Mouse (Mus musculus) megakaryocyte, embryonic 14.5 days (primary cell): ENCODE data around the gene Adamts15. TPM values are rescaled to one million over a fixed set of nuclear protein-coding genes. Genes with fewer than 3 reads are reported as not detected.

ENCODE experiments used
- H3K27me3 ChIP-seq: replicated peaks from 2 replicates; pipeline ENCODE3; 2012; ENCODE audit warnings: inconsistent platforms
- H3K36me3 ChIP-seq: replicated peaks from 2 replicates; pipeline ENCODE3; 2012; ENCODE audit warnings: low read length, inconsistent platforms, mixed read lengths
- H3K4me1 ChIP-seq: 2 replicates; pipeline ENCODE4 v1.6.1; 2012; ENCODE audit warnings: inconsistent platforms
- H3K4me3 ChIP-seq: replicated peaks from 2 replicates; pipeline ENCODE3; 2012; ENCODE audit warnings: moderate library complexity, mild to moderate bottlenecking, inconsistent platforms
- H3K9me3 ChIP-seq: 2 replicates; pipeline ENCODE4 v1.6.1; 2012; ENCODE audit warnings: inconsistent platforms
- FLI1 ChIP-seq: IDR thresholded peaks from 2 replicates; pipeline ENCODE4 v1.6.1; 2012; ENCODE audit warnings: low read length, inconsistent platforms, mixed read lengths
- GATA1 ChIP-seq: IDR thresholded peaks from 3 replicates; pipeline ENCODE4 v1.6.1; 2012; ENCODE audit warnings: mixed read lengths, low read length, inconsistent platforms, borderline replicate concordance
- polyA plus RNA-seq: library from polyadenylated mRNA; stranded (reverse); fragments of >175 nt; gene quantifications from 2 replicates; pipeline ENCODE4 v1.2.3, GENCODE M21; 2012; ENCODE audit warnings: low replicate concordance; ENCODE audit not compliant: insufficient read depth

Gene Adamts15
- polyA plus RNA-seq, 1 experiment = 0.07 TPM

GRCm38 (mm10) chr9:30932346-30932745, 10.1 kb upstream of the Adamts15 start:
- no peak for TF ChIP-seq GATA1
- no peak for TF ChIP-seq FLI1
- H3K4me1 ChIP-seq = no peaks in the 10 kb centered on the region
- no peaks in the 10 kb centered on the region for H3K9me3 ChIP-seq
- no peak overlapping the region for H3K4me3 ChIP-seq
- peaks cover 16% of the 10 kb centered on the region for H3K27me3 ChIP-seq
- H3K36me3 ChIP-seq = no peaks in the 10 kb centered on the region

- H3K9me3 ChIP-seq = no peaks in the 10 kb centered on the region
- H3K36me3 ChIP-seq = no peaks in the 10 kb centered on the region
- TF ChIP-seq GATA1 (no peak), FLI1 (no peak)
- H3K4me3 ChIP-seq = no peak overlapping the region
- peaks cover 14% of the 10 kb centered on the region for H3K27me3 ChIP-seq
- no peaks in the 10 kb centered on the region for H3K4me1 ChIP-seq
Measured at GRCm38 (mm10) chr9:30928759-30929158, 6.5 kb upstream of the Adamts15 start.

GRCm38 (mm10) chr9:30921261-30922103, 770 bp downstream of the Adamts15 start:
- peaks cover 46% of the 10 kb centered on the region for H3K27me3 ChIP-seq
- H3K36me3 ChIP-seq = no peaks in the 10 kb centered on the region
- H3K4me3 ChIP-seq = no peak overlapping the region
- no peaks in the 10 kb centered on the region for H3K9me3 ChIP-seq
- peaks cover 7% of the 10 kb centered on the region; the same call in 1 of the 2 replicates for H3K4me1 ChIP-seq
- TF ChIP-seq FLI1 (no peak), GATA1 (no peak)

DNA sequence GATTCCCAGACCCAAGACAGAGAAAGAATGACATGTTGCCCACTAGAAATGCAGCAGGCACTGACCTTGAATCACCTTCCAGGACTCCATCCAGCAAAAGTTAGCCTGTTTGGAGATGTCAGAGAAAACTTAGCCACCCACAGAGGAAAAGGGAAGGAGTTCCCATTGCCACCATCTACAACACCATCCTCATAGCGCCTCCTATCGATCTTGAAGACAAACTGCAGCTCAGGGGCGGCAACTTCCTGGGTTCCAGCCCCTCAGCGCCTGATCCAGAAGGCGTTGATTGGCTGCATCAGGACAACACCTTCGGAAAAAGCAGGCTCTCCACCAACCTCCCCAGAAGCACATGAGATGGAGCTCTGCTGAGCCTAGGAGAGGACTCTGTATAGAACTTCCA, 1.5 kb downstream of the Adamts15 start:
- Histone ChIP-seq H3K36me3 (no peaks in the 10 kb centered on the region), H3K4me3 (no peak overlapping the region), H3K27me3 (peaks cover 46% of the 10 kb centered on the region), H3K9me3 (no peaks in the 10 kb centered on the region), H3K4me1 (peaks cover 7% of the 10 kb centered on the region; the same call in 1 of the 2 replicates)
- TF ChIP-seq FLI1 (no peak), GATA1 (no peak)

GRCm38 (mm10) chr9:30919686-30920085, 2.6 kb downstream of the Adamts15 start:
- Histone ChIP-seq H3K36me3 (no peaks in the 10 kb centered on the region), H3K4me1 (peaks cover 7% of the 10 kb centered on the region; the same call in 1 of the 2 replicates), H3K4me3 (no peak overlapping the region), H3K9me3 (no peaks in the 10 kb centered on the region), H3K27me3 (peaks cover 46% of the 10 kb centered on the region)
- TF ChIP-seq FLI1 (no peak), GATA1 (no peak)

DNA sequence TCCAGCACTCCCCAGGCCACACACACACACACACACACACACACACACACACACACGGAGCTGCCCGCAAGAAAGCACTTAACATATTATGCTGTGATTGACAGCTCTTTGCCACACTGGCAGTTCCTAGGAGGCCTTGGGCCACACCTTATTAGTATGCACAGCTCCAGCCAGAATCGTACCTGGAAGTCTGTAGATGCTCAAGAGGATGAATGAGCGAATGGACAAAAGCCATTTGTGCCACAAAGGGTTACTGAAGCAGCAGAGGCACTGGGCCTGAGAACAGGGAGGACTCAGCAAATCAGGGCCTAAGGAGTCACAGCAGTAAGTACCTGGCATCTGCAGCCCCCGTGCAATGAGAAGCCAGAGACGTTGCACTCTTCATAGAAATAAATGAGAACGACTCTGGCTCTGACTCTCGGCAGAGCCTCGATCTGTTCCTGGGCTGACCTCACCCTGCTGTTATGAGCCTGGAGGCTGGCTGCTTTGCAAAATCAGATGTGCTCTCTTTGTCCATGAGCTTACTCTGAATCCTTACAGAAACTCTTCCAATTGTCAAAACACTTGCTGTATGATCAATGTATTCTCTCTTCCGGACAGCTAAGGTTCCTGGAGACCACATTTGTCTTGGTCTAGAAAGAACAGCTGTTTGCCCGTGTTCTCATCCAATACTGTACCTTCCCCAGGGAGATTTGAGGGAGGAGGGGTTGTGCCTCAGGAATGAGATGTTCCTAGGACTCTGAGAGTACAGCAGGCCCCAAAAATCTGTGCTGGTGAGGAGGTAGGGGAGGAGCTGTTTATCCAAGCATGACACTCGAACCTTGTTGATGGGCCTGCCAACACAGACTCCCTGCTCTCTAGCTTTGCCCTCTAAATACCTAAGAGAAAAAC, 3.5 kb downstream of the Adamts15 start:
- TF ChIP-seq FLI1 (no peak), GATA1 (no peak)
- no peaks in the 10 kb centered on the region for H3K9me3 ChIP-seq
- peaks cover 44% of the 10 kb centered on the region for H3K27me3 ChIP-seq
- no peak overlapping the region for H3K4me3 ChIP-seq
- H3K36me3 ChIP-seq = no peaks in the 10 kb centered on the region
- peaks cover 7% of the 10 kb centered on the region; the same call in 1 of the 2 replicates for H3K4me1 ChIP-seq

DNA sequence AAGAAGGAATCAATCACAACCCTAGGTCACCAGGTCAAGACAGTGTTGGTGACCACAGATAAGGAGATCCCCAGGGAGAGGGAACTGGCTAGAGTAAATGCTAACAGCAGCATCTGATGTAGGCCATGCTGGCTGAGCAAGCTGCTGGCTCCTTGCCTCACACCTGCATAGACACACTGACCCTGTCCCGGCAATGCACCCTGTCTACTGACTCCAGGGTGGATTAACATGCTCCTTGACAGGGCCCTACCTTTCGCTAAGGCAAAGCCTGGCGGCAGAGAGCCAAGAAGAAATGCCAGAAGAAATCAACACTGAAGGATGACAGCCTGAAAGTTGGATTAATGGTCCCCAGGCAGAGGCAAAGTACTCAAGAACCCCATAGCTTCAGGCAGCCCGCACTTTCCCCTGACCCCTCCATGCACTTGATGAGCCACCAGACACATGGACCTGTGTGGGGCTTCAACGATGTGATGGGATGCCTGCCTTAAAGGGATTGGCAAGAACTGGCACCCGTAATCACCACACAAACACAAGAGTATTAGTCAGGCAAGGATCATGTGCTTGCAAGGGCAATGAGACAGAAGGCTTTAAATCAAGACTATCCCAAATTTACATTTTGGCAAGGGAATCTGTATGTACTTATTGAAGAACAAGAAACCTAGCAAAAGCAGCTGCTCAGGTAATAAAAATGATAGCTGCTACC, 5.8 kb downstream of the Adamts15 start:
- no peaks in the 10 kb centered on the region for H3K36me3 ChIP-seq
- TF ChIP-seq GATA1 = no peak
- TF ChIP-seq FLI1 = no peak
- no peak overlapping the region for H3K4me3 ChIP-seq
- peaks cover 22% of the 10 kb centered on the region for H3K27me3 ChIP-seq
- no peaks in the 10 kb centered on the region for H3K9me3 ChIP-seq
- H3K4me1 ChIP-seq = no peaks in the 10 kb centered on the region

- Histone ChIP-seq H3K36me3 (no peaks in the 10 kb centered on the region), H3K4me3 (no peak overlapping the region), H3K4me1 (no peaks in the 10 kb centered on the region), H3K9me3 (no peaks in the 10 kb centered on the region), H3K27me3 (peaks cover 10% of the 10 kb centered on the region)
- no peak for TF ChIP-seq FLI1
- no peak for TF ChIP-seq GATA1
Measured at GRCm38 (mm10) chr9:30914241-30914640, 8.0 kb downstream of the Adamts15 start.

GRCm38 (mm10) chr9:30913429-30913828, 8.8 kb downstream of the Adamts15 start:
- no peaks in the 10 kb centered on the region for H3K9me3 ChIP-seq
- no peaks in the 10 kb centered on the region for H3K4me1 ChIP-seq
- H3K27me3 ChIP-seq = peaks cover 7% of the 10 kb centered on the region
- H3K36me3 ChIP-seq = no peaks in the 10 kb centered on the region
- no peak for TF ChIP-seq GATA1
- TF ChIP-seq FLI1 = no peak
- H3K4me3 ChIP-seq = no peak overlapping the region
